Mouse (Mus musculus) kidney, postnatal 0 days (tissue): ENCODE measurements around the gene Fam133b. TPM values are rescaled to one million over a fixed set of nuclear protein-coding genes. Genes with fewer than 3 reads are reported as not detected.
"Not testable (repeated sequence)": the region's sequence is repeated elsewhere in the genome, so short reads cannot be mapped to it uniquely, and the experiment has no call there.

ENCODE experiments used
- ATAC-seq: fragments of 200-750 bp; cut with Nextera tagmentation; replicated peaks from 2 replicates; pipeline ENCODE4 v1.8.0; 2017; ENCODE audit warnings: low read depth, moderate number of reproducible peaks, moderate TSS enrichment, moderate library complexity; ENCODE audit not compliant: low FRiP score
- DNase-seq: peaks from one replicate; pipeline ENCODE4 v3.0.0-alpha.2; 2016; ENCODE audit warnings: low spot score
- H3K27ac ChIP-seq: fragments of 300-500 bp; sonication (generic); 2 replicates; pipeline ENCODE4 v1.5.1; 2014; ENCODE audit warnings: mild to moderate bottlenecking
- H3K27me3 ChIP-seq: fragments of 300-500 bp; sonication (generic); 2 replicates; pipeline ENCODE4 v1.6.1; 2014; ENCODE audit warnings: low read length, mixed read lengths; ENCODE audit not compliant: insufficient read depth
- H3K36me3 ChIP-seq: fragments of 300-500 bp; sonication (generic); 2 replicates; pipeline ENCODE4 v1.6.1; 2014; ENCODE audit warnings: low read length, mixed read lengths; ENCODE audit not compliant: insufficient read depth
- H3K4me1 ChIP-seq: fragments of 300-500 bp; sonication (generic); replicated peaks from 2 replicates; pipeline ENCODE4 v1.6.1; 2014; ENCODE audit warnings: antibody characterized with exemption, low read length, mixed read lengths; ENCODE audit not compliant: insufficient read depth
- H3K4me2 ChIP-seq: fragments of 300-500 bp; sonication (generic); 2 replicates; pipeline ENCODE4 v1.6.1; 2014; ENCODE audit warnings: mild to moderate bottlenecking, low read length, moderate library complexity, mixed read lengths
- H3K4me3 ChIP-seq: fragments of 300-500 bp; sonication (generic); replicated peaks from 2 replicates; pipeline ENCODE4 v1.5.1; 2014; ENCODE audit warnings: low read depth, low read length
- H3K9ac ChIP-seq: fragments of 300-500 bp; sonication (generic); 2 replicates; pipeline ENCODE4 v1.6.1; 2014; ENCODE audit warnings: low read depth, low read length
- H3K9me3 ChIP-seq: fragments of 300-500 bp; sonication (generic); replicated peaks from 2 replicates; pipeline ENCODE4 v1.6.1; 2016; ENCODE audit warnings: low read length, inconsistent platforms, mixed read lengths
- CTCF ChIP-seq: IDR thresholded peaks from 2 replicates; pipeline ENCODE4 v1.5.1; 2016; ENCODE audit warnings: antibody characterized with exemption, low read depth, mild to moderate bottlenecking, moderate library complexity
- WGBS: fragments of 180-500 bp; shearing (Covaris S2); extraction: QIAGEN DNeasy Blood & Tissue Kit; methylation state at CpG from one replicate; pipeline ENCODE4 v1.1.7; 2014; 5-methylcytosine and 5-hydroxymethylcytosine counted together
- polyA plus RNA-seq: library from polyadenylated mRNA; unstranded; fragments of >200 nt; fragmentation: Nextera tagmentation; extraction: Ambion mirVana; gene quantifications from 2 replicates; pipeline ENCODE4 v1.2.1, GENCODE M21; 2015

Fam133b gene
- polyA plus RNA-seq, 1 experiment from 2014 or later, result 31.0 TPM

GRCm38 (mm10) chr5:3516481-3517075, 27.1 kb upstream of the Fam133b start:
- Histone ChIP-seq H3K4me3 (no peak overlapping the region), H3K9me3 (no peaks in the 10 kb centered on the region), H3K9ac (no peak overlapping the region), H3K27ac (no peak overlapping the region), H3K4me1 (no peaks in the 10 kb centered on the region), H3K27me3 (no peaks in the 10 kb centered on the region), H3K4me2 (no peak overlapping the region), H3K36me3 (no peaks in the 10 kb centered on the region)
- peak; percentile 85 for ATAC-seq
- 47% methylated on average over 9 of the region's 9 CpGs for WGBS
- peak; percentile 86 for TF ChIP-seq CTCF
- DNase-seq, result peak; percentile 90

- Histone ChIP-seq H3K27me3 (no peaks in the 10 kb centered on the region), H3K4me2 (no peak overlapping the region), H3K4me3 (no peak overlapping the region), H3K9me3 (no peaks in the 10 kb centered on the region), H3K27ac (no peak overlapping the region), H3K36me3 (0 out of 2 replicates have a peak, but pooled peaks cover 3% of the 10 kb centered on the region), H3K9ac (no peak overlapping the region), H3K4me1 (no peaks in the 10 kb centered on the region)
- no peak for DNase-seq
- no peak for TF ChIP-seq CTCF
- no peak for ATAC-seq
- WGBS, result 83% methylated on average over 18 of the region's 18 CpGs
These were observed 22.9 kb upstream of the Fam133b start for GRCm38 (mm10) chr5:3520493-3521359.

DNA sequence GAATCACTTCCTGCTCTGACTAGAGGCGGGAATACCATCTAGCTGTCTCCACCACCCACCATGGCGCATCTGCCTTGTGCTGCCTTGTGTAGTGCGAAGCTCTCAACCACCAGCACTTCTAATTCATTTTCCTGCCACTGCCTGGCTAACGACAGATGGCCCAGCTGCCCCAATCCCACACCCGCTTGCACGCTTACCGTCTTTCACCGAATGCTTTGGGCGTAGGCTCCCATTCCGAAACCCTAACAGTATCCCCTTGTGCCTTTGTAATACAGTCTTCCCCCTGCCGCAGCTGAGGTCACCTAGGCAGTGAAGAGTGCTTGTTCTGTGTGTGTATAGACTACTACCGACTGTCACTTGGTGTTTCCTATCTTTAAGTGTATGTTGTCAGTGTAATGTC, 21.9 kb upstream of the Fam133b start:
- no peak overlapping the region for H3K4me2 ChIP-seq
- H3K9me3 ChIP-seq, result no peaks in the 10 kb centered on the region
- DNase-seq (no peak), ATAC-seq (no peak)
- no peak overlapping the region for H3K9ac ChIP-seq
- no peak overlapping the region for H3K4me3 ChIP-seq
- TF ChIP-seq CTCF, result no peak
- WGBS, result 92% methylated on average over 12 of the region's 12 CpGs
- 0 out of 2 replicates have a peak, but pooled peaks cover 3% of the 10 kb centered on the region for H3K36me3 ChIP-seq
- no peaks in the 10 kb centered on the region for H3K27me3 ChIP-seq
- no peak overlapping the region for H3K27ac ChIP-seq
- no peaks in the 10 kb centered on the region for H3K4me1 ChIP-seq

DNA sequence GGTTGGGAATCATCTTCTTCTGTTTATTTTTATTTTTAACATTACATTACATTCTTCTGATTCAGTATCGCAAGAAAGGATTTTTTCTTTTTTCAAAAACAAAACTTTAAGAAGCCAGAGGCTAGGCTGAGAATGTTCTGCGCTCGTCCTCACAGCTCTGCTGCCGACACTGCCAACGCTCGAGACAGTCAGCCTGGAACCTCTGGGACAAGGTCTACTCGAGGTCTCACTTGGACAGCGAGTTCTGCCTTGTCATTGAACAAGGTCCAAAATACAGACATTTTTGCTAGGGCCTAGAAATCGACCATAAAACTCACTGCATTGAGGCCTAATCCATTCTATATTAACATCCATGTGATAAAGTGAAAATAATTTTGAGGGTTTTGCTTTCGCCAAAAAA, 20.8 kb upstream of the Fam133b start:
- H3K36me3 ChIP-seq, result 0 out of 2 replicates have a peak, but pooled peaks cover 3% of the 10 kb centered on the region
- H3K9me3 ChIP-seq, result no peaks in the 10 kb centered on the region
- ATAC-seq (no peak), DNase-seq (no peak)
- no peak overlapping the region for H3K4me3 ChIP-seq
- no peak overlapping the region for H3K9ac ChIP-seq
- 0 out of 2 replicates have a peak, but pooled peaks cover 3% of the 10 kb centered on the region for H3K4me1 ChIP-seq
- H3K4me2 ChIP-seq, result no peak overlapping the region
- H3K27ac ChIP-seq, result no peak overlapping the region
- no peaks in the 10 kb centered on the region for H3K27me3 ChIP-seq
- WGBS, result 90% methylated on average over 10 of the region's 10 CpGs
- TF ChIP-seq CTCF, result no peak

GRCm38 (mm10) chr5:3527041-3527691, 16.5 kb upstream of the Fam133b start:
- H3K27ac ChIP-seq, result no peak overlapping the region
- TF ChIP-seq CTCF, result no peak
- H3K4me2 ChIP-seq, result no peak overlapping the region
- peak; percentile 74; the same call in 1 of the 2 replicates for ATAC-seq
- H3K36me3 ChIP-seq, result no peaks in the 10 kb centered on the region
- WGBS, result 30% methylated on average over 5 of the region's 5 CpGs
- 0 out of 2 replicates have a peak, but pooled peaks cover 3% of the 10 kb centered on the region for H3K4me1 ChIP-seq
- no peak overlapping the region for H3K9ac ChIP-seq
- H3K4me3 ChIP-seq, result no peak overlapping the region
- DNase-seq, result no peak
- no peaks in the 10 kb centered on the region for H3K9me3 ChIP-seq
- H3K27me3 ChIP-seq, result no peaks in the 10 kb centered on the region

DNA sequence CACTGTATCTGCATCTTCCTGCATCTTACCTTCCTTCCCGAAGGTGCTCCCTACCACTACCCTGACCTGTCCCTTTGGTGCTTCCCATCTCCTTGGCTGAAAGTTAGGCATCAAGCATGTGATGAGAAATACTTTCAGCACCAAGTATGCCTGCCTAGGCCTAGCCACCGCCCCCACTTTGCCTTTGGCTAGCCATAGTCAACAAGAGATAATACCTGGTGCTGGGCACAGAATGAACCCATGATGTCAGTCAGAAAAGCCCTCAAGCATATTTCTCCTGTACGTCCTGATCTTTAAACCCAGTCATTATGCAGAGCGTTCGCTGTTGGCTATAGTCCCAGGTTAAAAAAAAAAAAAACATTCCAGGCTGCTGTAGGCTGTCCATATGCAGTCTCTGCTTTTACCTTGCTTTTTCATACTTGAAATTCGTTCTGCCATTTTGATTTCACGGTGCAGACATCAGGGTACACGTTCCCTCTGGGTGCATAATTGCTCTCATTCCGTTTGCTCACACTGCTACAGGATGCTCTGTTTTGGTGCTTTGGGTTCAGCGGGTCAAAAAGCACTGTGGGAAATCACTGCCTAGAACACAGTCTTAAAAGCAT, 13.9 kb upstream of the Fam133b start:
- no peak overlapping the region for H3K4me2 ChIP-seq
- TF ChIP-seq CTCF, result no peak
- 76% methylated on average over 10 of the region's 10 CpGs for WGBS
- H3K27ac ChIP-seq, result no peak overlapping the region
- H3K9me3 ChIP-seq, result no peaks in the 10 kb centered on the region
- no peaks in the 10 kb centered on the region for H3K27me3 ChIP-seq
- H3K4me3 ChIP-seq, result no peak overlapping the region
- no peak for DNase-seq
- ATAC-seq, result no peak
- no peak overlapping the region for H3K9ac ChIP-seq
- 0 out of 2 replicates have a peak, but pooled peaks cover 3% of the 10 kb centered on the region for H3K4me1 ChIP-seq
- H3K36me3 ChIP-seq, result no peaks in the 10 kb centered on the region

GRCm38 (mm10) chr5:3532048-3532447, 11.6 kb upstream of the Fam133b start:
- ATAC-seq, H3K27ac ChIP-seq, H3K4me3 ChIP-seq, DNase-seq, H3K4me1 ChIP-seq, H3K36me3 ChIP-seq, H3K9ac ChIP-seq, H3K27me3 ChIP-seq, H3K4me2 ChIP-seq, H3K9me3 ChIP-seq: not testable (repeated sequence)
